Mouse (Mus musculus): Measurements from ENCODE around the gene Gm10974.

DNA sequence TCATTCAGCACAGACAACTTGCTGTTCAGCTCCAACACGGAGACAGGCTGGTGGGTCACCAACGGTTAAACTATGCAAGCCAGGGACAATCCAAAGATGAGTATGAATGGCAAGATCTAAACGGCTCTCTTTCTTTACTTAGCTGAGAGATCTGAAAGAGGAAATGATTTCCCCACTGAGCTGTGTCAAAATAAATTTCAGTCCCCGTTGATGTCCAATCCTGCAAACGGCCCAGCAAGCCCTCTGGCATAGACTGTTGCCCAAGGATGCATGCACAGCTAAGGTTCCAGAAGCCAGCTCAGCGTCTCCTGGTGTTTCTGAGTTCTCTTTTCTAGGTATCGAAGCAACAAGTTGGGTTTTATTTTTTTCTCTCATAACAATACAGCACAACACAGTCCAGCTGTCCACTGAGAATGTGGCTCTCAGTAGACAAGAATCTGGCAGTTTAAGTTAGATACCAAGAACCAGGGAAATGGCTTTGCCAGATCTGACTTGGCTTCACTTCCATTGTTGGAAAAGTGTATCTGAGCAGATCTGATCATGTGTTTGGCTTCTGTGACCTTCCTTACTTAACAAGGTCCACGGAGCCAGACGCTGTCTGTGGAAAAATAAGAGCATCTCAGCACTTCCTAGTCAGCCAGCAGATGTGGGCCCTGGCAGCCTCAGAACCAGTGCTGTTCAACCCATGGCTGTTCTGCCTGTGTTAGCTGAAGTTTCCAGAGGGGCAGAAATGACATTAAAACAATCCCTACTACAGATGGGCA is 42.3 kb upstream of the Gm10974 start:
- TF ChIP-seq EP300 (IDR thresholded peaks at IDR 0.05; ENCODE audit: insufficient read depth, low read depth, low read length) (0 out of 2 replicates have a peak, but pooled peaks have one; percentile 44), CTCF (IDR thresholded peaks at IDR 0.05) (no peak)
